Mouse (Mus musculus) ES-E14 (cell line): ENCODE results near the gene Ddb1.

Experiments
- CHD2 ChIP-seq: IDR thresholded peaks from 2 replicates; pipeline ENCODE4 v1.6.1; 2014; ENCODE audit warnings: mild to moderate bottlenecking, low read depth, low read length, inconsistent platforms
- HCFC1 ChIP-seq: IDR thresholded peaks from 2 replicates; pipeline ENCODE4 v1.6.1; 2012; ENCODE audit warnings: low read length, inconsistent platforms, borderline replicate concordance; ENCODE audit not compliant: insufficient read depth
- MAFK ChIP-seq: IDR thresholded peaks from 2 replicates; pipeline ENCODE4 v1.6.1; 2014; ENCODE audit warnings: mild to moderate bottlenecking, low read depth, low read length, inconsistent platforms; ENCODE audit not compliant: insufficient read depth
- ZC3H11A ChIP-seq: IDR thresholded peaks from 2 replicates; pipeline ENCODE4 v1.6.1; 2012; ENCODE audit warnings: low read depth, mild to moderate bottlenecking, inconsistent platforms, low read length, borderline replicate concordance
- ZNF384 ChIP-seq: IDR thresholded peaks from 2 replicates; pipeline ENCODE4 v1.6.1; 2012; ENCODE audit warnings: low read depth, low read length, inconsistent platforms

- TF ChIP-seq MAFK: no peak
- no peak for TF ChIP-seq ZC3H11A
- no peak for TF ChIP-seq HCFC1
- TF ChIP-seq ZNF384: no peak
- no peak for TF ChIP-seq CHD2
Measured at GRCm38 (mm10) chr19:10591659-10592377, 13.3 kb upstream of the Ddb1 start.
